Comparison of ENCODE assay signal across 8 mouse cellular contexts in genomic region chr14:103648623-103649255, GRCm38 (mm10). TPM values are rescaled to one million over a fixed set of nuclear protein-coding genes. Genes with fewer than 3 reads are reported as not detected.
DNase-seq lines count a peak whose midpoint lies in the region; ATAC-seq lines count a peak whose summit lies in the region.

No protein-coding gene starts in this region.

- no peaks in the 10 kb centered on the region for H3K4me1 ChIP-seq in kidney, embryonic 14.5 days (ENCODE audit: control insufficient read depth, insufficient read depth, low read length)

- H3K4me2 ChIP-seq in kidney, embryonic 14.5 days (replicated peaks; ENCODE audit: low read depth, low read length), result peak overlapping the region; percentile 21; the same call in 1 of the 2 replicates

- peak overlapping the region; percentile 6; the same call in 1 of the 2 replicates for H3K4me3 ChIP-seq in kidney, embryonic 14.5 days (ENCODE audit: low read length)

- H3K9ac ChIP-seq in kidney, embryonic 14.5 days (ENCODE audit: low read depth, low read length), result no peak overlapping the region

- DNase-seq in right cerebral cortex, adult 18-20 months, result peak; percentile 39
- DNase-seq in right cerebral cortex, postnatal 14 days, result no peak
- peak; percentile 64 for DNase-seq in embryo, embryonic 11 days
- DNase-seq in retina, postnatal 1 day, result peak; percentile 81
- no peak for DNase-seq in heart, adult 8-10 months (ENCODE audit: low spot score)
- DNase-seq in urinary bladder, postnatal 14 days (ENCODE audit: low spot score), result no peak
- DNase-seq in ovary, postnatal 36 days (ENCODE audit: low spot score), result no peak

- H3K27ac ChIP-seq in kidney, embryonic 14.5 days (ENCODE audit: low read depth, low read length), result no peak overlapping the region

- peaks cover 28% of the 10 kb centered on the region for H3K27me3 ChIP-seq in kidney, embryonic 14.5 days (ENCODE audit: control insufficient read depth, insufficient read depth, low read length)

- H3K9me3 ChIP-seq in kidney, embryonic 14.5 days (ENCODE audit: control insufficient read depth, low read length), result no peaks in the 10 kb centered on the region

- no peak for ATAC-seq in kidney, embryonic 14.5 days (ENCODE audit: low FRiP score, low TSS enrichment)

- H3K36me3 ChIP-seq in kidney, embryonic 14.5 days (ENCODE audit: control insufficient read depth, insufficient read depth, low read length), result no peaks in the 10 kb centered on the region

- 40% methylated on average over 12 of the region's 12 CpGs for WGBS in kidney, embryonic 14.5 days

RNA-seq across cellular contexts. Expression of gene Slain1, which starts 1.3 kb away (rescaled TPM):
- 4.0 and 5.8 TPM in 2 replicates for polyA plus RNA-seq in kidney, embryonic 14.5 days (2014; fragmentation: Nextera tagmentation; extraction: Ambion mirVana)
- under 1 TPM; 0.16 to 0.52 (median 0.36) TPM for total RNA-seq in heart, adult 8-10 months (2022)

Comparison
In these comparisons a context has a peak if more than half of its experiments do, and no peak if none do; other contexts are left out.
1. DNase-seq: peak in right cerebral cortex, adult 18-20 months (single experiment), embryo, embryonic 11 days (single experiment) and retina, postnatal 1 day (single experiment); none in right cerebral cortex, postnatal 14 days (single experiment), heart, adult 8-10 months (single experiment), urinary bladder, postnatal 14 days (single experiment) and ovary, postnatal 36 days (single experiment).